Mouse (Mus musculus) olfactory bulb, adult 2 months (tissue): ENCODE measurements around the gene Mrpl50.

Experiments
- CTCF ChIP-seq: fragments of 200-500 bp; IDR thresholded peaks from 2 replicates; pipeline ENCODE4 v1.5.1; 2012; ENCODE audit warnings: low read depth, mild to moderate bottlenecking, low read length, moderate library complexity; ENCODE audit not compliant: insufficient read depth
- POLR2A ChIP-seq: fragments of 200-500 bp; IDR thresholded peaks from 2 replicates; pipeline ENCODE4 v1.6.1; 2012; ENCODE audit warnings: mild to moderate bottlenecking, low read depth, low read length, moderate library complexity; ENCODE audit not compliant: insufficient read depth

GRCm38 (mm10) chr4:49514441-49514840, 6.5 kb downstream of the Mrpl50 start:
- no peak for TF ChIP-seq POLR2A
- no peak for TF ChIP-seq CTCF
